Mouse (Mus musculus) right cerebral cortex, adult 18-20 months (tissue): ENCODE results near the gene Tff2.
A peak's percentile ranks its signal among the peaks of the same experiment; 100 is the strongest.

ENCODE experiments used
- DNase-seq: peaks from one replicate; pipeline ENCODE4 v3.0.0; 2022; ENCODE audit warnings: mixed read lengths

Tff2 gene

DNA sequence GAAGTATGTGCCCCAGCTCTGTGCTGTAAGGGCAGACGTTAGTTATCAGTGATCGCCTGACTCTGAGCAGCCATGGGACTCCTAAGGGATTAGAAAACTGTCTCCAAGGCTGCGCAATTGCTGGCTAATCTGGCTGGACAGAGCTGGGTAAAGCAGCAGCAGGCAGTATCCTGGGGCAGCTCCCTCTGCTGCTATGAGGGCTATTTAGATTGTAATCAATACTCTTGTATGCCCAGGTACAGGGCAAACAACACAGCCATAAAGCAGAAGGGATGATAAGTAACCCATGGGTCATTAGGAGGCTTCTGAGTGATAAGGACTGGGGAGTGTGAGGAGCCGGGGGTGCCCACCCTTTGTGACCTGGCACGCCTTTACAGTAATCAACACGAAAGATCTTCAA is 9.2 kb downstream of the Tff2 start:
- no peak for DNase-seq

DNA sequence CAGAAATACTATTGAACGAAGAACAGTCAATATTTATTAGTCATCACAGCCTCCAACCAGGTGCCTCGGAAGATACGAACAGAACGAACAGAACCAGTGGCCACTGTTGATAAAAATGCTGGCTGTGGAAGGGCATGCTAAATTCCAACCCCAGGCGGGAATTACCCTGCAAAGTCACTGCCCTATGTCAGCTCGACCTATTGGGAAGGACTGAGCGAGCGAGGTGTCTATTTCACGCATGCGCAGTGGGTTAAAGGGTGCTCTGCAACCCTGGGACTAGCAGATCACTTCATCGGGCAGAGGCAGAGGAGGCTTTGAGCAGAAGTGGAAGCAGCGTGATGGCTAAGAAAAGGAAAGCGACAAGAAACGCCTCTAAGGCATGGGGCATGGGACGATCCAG is 10.3 kb downstream of the Tff2 start:
- DNase-seq, result no peak

DNA sequence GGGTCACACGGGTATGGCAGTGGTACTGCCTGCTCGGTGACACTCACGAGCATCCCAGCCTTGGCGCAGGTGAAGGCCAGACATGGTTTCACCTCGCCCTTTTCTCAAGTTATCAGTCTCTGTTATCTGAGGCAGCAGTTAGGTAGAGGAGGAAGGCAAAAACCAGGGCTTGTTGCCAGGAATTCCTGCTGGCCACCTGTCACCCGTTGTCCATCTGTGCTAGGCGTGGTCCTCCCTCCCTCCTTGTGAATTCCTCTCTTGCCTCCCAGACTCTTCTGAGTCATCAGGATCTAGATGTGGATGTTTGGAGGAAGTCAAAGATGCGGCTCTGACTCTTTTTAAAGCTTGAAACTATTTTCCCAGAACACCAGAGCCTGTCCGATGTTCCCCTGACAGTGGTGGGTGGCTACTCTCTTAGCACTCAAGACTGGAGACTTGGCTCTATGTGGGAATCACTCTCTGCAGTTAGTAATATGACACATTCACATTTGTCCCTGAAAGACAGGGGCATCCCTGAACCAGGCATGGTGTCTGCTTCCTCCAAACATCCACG is 12.7 kb downstream of the Tff2 start:
- DNase-seq, result peak; percentile 47

DNA sequence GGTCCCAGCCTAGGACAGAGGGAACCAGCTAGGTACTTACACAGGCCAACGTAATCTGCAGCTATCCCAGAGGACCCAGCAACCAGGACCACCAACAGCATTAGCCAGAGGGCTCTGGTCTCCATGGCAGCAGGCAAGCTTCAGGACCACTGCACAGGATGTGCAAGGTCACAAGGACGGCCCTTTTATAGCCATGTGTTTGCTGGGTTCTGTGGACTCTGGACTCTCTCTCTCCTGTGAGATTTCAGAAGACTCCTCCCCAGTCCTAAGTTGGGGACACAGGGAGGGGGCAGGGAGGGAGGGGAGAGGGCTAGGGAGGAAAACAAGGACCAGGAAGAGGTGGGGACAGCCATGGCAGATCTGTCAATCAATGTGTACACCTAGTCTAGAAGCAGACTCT is 14.6 kb downstream of the Tff2 start, which contains the start of gene Tff3:
TSS of gene Tff3 (minus strand) at position 195 of the 400 bp plus-strand sequence.
- no peak for DNase-seq

DNA sequence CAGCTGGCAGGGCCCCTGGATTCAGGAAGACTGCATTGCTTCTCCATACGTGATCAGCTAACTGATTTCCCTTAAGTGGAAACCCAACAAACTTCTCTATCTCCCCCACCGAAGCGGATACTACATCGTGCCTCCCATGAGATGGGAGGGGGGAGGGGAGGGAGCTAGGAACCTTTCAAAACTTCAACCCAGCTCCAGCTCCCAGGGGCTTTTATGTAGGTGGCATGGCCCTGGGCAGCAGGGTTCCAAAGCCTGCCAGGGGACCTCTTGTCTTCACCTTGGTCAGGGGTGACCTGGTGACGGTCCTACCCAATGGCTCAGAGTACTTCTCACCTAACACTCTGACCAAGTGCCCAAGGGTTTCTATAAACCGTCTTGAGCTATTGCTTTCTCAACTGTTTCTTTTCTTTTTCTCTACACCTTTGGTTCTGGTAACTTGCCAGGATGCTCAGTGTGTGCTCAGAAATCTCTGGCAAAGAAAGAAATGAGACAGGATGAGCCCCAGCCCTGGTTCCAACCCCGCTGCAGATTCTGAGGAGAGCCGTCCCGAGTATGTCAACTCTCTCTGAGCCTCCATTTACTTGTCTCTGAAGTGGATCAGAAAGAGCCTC is 15.3 kb downstream of the Tff2 start:
- DNase-seq, result no peak

DNA sequence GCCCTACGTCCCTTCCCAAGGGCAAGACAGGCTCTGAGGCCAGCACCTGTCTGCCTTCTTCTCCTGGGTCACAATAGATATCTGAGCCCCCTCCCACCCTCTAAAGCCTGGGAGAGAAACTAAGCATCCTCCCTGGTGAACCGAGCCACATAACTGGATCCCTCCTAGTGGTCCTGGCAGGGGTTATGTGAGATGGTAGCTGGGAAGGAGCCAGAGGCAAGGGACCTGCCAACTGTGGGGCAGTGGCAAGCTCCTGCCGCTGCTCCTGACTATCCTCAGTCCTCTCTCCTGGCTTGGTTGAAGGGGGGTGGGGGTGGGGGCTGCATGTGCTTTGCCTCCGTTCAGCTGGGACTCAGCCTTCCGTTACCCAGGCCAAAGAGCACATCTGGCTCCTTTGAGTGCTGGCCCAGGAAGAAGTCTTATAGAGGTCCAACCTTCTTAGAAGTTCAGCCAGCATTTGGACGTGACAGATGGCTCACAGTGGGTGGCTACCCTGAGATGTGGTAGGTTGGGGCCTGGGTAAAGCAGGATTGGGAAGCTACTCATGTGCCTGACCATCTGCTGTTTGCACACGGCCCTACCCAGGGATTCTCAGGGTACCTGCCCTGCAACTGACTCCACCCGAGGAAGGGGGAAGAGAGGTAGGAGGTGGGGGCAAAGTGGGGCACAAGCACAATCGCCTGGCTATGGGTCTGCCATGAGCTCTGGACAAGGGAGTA is 18.4 kb downstream of the Tff2 start:
- peak; percentile 52 for DNase-seq

DNA sequence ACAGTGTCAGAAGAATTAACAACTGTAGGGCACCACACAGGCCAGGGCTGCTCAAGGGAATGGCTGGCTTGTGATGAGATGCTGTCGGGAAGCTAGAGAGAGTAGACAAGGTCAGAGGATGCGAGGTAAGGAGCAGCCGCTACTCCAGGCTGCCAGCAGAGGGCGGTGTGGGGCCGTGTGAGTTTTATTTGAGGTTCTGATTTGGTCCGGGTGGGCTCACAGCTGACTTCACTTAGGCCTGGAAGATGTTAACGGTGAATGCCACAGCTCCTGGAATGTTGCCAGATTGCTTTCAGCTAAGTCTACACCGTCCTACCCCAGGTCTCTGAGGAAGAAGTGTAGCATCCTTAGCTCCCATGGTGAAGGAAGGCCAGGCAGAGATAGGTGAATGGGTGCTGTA is 22.1 kb downstream of the Tff2 start:
- DNase-seq, result no peak

DNA sequence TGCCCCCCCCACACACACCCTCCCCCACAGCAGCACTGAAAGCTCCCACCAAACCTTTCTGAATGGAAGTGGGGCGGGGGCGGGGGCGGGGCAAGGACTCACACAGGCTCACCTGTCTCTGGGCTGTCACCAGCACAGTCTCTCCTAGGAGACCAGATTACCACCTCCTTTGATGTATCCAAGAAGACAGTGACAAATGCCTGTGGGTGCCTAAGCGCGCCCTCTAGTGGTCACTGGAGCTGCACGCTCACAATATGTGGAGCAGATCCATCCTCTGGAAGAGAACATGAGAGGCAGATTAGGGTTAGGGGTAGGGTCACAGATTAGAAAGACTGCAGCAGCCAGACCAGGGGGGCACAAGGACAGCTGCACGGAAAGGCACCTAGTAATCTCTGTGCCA is 24.7 kb downstream of the Tff2 start:
- DNase-seq, result peak; percentile 79

DNA sequence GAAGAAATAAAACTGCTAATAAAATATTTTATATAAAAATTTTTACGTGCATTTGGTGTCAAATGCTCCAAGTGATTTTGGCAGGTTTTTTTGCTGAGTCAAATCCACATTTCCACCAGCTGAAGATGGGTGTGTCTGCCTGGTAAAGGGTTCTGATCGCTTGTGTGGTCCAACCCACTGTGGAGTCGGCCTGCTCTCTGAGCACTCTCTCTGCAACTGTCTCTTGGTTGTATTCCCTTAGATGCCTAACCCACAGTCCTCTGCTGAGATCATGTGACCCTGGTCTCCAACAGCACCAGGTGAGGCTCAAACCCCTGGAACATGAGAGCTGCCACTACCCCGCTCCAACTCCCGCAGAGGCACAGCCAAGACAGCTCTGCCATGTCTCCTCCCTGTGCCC is 26.1 kb downstream of the Tff2 start:
- DNase-seq, result no peak

DNA sequence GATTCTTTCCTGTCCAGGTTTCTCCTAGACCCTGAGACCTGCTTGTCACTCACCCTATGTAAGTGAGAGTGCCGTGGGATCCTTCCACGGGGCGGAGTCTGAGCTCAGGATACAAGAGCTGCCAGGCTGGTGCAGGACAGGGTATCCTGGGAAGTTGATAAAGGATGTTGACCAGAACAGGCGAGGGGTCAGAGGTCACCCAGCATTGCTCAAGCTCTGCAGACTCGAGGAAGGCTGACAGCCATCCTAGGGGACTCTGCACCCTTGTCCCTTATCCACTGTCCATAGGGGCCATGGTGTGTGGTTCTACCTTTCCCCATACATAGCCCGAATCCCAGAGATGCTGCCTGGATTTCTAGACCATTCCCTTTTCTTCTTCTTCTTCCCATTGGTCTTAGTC is 28.0 kb downstream of the Tff2 start:
- no peak for DNase-seq

DNA sequence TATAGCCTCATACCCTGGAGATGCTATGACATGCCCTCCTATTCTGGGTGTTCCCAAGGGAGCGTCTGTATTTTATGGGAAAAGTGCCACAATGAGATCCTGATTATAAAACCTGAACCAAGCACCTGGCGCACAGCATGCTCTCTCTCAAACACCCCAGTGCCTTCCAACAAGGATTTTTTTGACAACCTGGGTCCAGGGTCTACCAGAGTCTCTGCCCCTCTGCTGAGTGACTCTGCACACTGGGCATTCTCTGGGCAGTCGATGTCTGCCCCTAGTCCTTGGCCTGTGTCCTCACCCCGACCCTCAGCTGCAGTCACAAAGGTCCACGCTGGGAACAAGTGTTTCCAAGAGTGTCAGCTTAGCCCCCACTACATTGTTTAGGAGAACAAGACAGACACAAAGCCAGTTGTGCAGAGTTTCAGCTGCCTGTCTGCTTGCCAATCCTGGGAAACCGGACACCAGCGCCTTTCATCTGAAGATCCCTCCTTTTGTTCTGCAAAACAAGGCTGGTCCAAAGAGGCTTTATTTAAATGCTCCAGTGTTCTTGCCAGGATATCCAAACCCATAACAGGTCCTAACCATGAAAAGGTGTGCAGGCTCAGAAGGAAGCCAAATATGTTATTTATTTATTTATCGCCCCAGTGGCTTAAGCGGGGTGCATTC is 30.8 kb downstream of the Tff2 start:
- DNase-seq, result no peak

DNA sequence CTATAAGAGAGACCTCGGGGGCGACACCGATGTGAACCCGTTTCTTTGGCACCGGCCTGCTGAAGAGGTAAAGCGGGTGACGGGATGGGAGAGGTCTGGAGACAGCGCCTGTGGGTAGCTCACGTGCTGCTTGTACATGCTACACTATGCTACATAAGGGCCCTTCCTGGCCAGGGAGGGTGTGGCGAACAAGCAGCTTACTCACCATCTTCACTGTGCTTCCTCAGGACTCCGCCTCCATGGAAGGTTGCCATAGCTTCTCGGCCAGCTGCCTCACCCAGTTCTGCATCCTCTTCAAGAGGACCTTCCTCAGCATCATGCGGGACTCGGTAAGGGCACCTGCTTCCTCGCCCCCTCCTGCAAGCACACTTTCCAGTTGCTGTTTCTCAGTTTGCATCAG is 35.7 kb downstream of the Tff2 start:
- DNase-seq, result no peak

DNA sequence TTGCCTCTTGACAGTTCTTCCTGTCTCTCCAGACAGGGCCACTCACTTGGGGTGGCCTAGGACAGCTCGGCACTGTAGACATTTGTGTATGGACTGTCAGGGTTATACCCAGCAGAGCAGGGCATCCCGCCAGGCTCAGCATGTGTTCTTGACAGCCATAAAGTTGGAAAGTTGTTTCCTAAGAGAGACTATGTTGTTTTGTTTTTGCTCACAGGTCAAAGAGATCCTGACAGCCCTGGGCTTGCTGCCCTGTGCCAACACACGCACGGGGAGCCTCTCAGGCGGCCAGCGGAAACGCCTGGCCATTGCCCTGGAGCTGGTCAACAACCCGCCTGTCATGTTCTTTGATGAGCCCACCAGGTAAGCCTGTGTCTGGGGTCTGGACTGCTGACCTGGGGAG is 40.3 kb downstream of the Tff2 start:
- DNase-seq, result no peak

DNA sequence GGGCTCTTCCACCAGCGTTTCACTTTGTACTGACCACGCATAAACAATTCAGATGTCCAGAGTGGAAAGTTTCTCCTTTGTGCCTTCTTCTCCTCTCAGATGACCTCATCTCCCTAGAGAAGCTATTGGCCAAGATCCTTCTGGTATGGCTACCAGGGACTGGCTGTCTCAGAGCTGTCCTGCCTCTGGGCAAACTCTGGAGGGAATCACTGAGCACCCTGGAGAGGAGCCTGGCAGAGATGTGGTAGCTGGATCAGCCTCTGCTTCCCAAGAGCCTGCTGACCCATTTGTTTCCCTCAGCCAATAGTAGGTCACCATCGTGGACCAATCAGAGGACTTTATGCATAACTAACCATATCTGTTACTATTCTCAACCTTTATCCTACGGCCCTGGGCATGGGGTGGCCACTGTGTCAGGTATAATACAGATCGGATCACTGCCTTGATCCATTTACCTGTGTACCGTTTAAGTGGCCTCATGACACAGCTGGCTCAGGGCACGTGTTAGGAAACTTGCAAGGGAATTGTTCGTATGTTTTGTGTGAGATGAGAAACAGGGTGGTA is 41.0 kb downstream of the Tff2 start:
- DNase-seq, result no peak

DNA sequence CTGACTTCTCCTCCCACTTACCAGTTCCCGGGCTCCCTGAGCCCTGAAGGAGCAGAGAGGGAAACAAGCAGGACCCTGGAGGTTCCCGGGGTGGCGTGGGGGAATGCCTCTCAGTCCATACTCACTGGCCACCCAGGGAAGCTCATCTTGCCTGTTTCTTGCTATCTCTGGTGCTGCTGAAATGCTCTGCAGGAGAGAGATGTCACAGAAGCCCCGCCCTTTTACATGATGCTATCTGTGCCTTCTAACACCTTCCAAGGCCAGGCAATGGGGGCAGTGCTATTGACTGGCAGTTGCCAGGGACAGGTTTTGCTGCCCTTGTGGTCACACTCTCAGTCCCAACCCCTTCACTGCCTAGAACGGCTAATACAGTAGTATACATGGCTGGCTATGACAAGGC is 45.3 kb downstream of the Tff2 start:
- DNase-seq, result no peak

DNA sequence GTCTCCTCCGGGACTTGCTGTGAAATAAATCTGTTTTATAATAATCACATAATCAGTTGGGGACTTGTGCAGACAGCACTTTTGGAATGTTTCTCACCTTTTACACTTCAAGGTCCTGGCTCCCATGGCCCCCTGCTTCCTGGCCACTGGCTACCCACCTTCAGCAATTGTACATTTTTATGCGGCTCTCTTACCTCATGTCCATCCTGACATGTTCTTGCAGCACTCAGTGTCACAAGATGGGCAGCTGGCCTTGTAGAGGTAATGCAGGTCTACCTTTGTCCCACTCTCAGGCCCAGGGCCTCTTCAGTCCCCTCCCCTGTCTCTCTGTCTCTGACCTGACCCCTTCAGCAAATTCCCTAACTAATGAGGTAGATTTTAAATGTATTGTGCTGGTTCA is 47.2 kb downstream of the Tff2 start:
- no peak for DNase-seq

DNA sequence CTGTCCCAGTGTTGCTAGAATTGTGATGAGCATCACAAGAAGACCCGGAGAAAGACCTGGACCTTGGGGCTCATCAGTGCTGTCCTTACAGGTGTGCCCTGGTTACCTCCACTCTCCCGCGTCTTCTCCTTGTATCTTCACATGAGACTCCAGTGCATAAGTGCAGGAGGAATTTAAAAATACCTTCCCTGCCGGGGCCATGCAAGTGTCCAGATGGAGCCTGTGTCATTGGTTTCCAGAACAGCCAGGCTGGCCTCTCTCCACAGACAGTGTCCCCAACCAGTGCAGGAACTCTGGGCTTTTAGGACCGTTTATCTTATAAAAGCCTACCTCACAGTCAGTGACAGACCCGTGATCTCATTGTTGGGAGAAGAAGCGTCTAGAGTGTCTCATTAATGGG is 48.5 kb downstream of the Tff2 start:
- DNase-seq, result no peak

DNA sequence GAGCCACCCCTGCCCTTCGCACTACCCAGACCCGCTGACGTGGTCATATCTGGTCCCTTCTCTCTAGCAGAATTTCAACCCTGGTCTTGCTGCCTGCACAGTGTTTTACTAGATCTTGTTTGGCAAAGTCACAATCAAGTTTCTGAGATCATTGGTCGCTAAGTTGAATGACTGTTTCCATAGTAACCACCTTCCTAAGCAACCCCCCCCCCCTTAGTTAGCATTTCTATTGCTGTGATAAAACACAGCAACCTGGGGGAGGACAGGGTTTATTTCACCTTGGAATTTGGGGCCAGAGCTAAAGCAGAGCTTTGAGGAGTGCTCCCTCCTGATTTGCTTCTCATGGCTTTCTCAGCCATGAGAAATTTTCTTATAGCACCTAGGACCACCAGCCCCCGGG is 49.3 kb downstream of the Tff2 start:
- DNase-seq, result no peak
